Mouse (Mus musculus): ENCODE results near the gene Mia3. TPM values are rescaled to one million over a fixed set of nuclear protein-coding genes. Genes with fewer than 3 reads are reported as not detected.
"Not testable (repeated sequence)": the region's sequence is repeated elsewhere in the genome, so short reads cannot be mapped to it uniquely, and the experiment has no call there.

Mia3 gene
- 62.7 and 78.0 TPM in 2 replicates for polyA plus RNA-seq (2012; rRNA removed)

GRCm38 (mm10) chr1:183369427-183370014 is at the start of gene Mia3:
TSS of gene Mia3 (minus strand) at chr1:183369553.
- no peak for DNase-seq (ENCODE audit: low read depth, low spot score)
- under 1% methylated on average over 51 of the region's 51 CpGs for WGBS

GRCm38 (mm10) chr1:183417873-183418272 is 48.5 kb upstream of the Mia3 start, which contains the start of gene Hhipl2:
TSS of gene Hhipl2 (plus strand) at chr1:183418215.
- no peak for DNase-seq (ENCODE audit: low read depth, low spot score)
- WGBS: 71% methylated on average over 12 of the region's 12 CpGs

- no peak for DNase-seq (ENCODE audit: low read depth, low spot score)
- 79% methylated on average over 15 of the region's 15 CpGs for WGBS
Measured at GRCm38 (mm10) chr1:183414081-183414727, 44.9 kb upstream of the Mia3 start.

GRCm38 (mm10) chr1:183403396-183403795 is 34.0 kb upstream of the Mia3 start:
- WGBS: 95% methylated on average over 3 of the region's 3 CpGs
- DNase-seq (ENCODE audit: low read depth, low spot score): no peak

GRCm38 (mm10) chr1:183388426-183389406 is 19.4 kb upstream of the Mia3 start, which contains the start of gene Taf1a:
TSS of gene Taf1a (plus strand) at chr1:183388981.
- DNase-seq (ENCODE audit: low read depth, low spot score): peak; percentile 85
- 6% methylated on average over 44 of the region's 44 CpGs for WGBS

- WGBS: 89% methylated on average over 3 of the region's 3 CpGs
- not testable (repeated sequence) for DNase-seq (ENCODE audit: low read depth, low spot score)
Measured at GRCm38 (mm10) chr1:183387421-183387820, 18.1 kb upstream of the Mia3 start.

GRCm38 (mm10) chr1:183382621-183383020 is 13.3 kb upstream of the Mia3 start:
- 90% methylated on average over 2 of the region's 2 CpGs for WGBS
- DNase-seq (ENCODE audit: low read depth, low spot score): no peak

- DNase-seq (ENCODE audit: low read depth, low spot score): no peak
- WGBS: 47% methylated on average over 5 of the region's 5 CpGs
Measured at GRCm38 (mm10) chr1:183381816-183382215, 12.5 kb upstream of the Mia3 start.

- 90% methylated on average over 3 of the region's 3 CpGs for WGBS
- DNase-seq (ENCODE audit: low read depth, low spot score): not testable (repeated sequence)
Measured at GRCm38 (mm10) chr1:183379376-183379775, 10.0 kb upstream of the Mia3 start.

GRCm38 (mm10) chr1:183378321-183378941 is 9.1 kb upstream of the Mia3 start:
- no peak for DNase-seq (ENCODE audit: low read depth, low spot score)
- WGBS: 24% methylated on average over 10 of the region's 10 CpGs

GRCm38 (mm10) chr1:183377045-183377444 is 7.7 kb upstream of the Mia3 start:
- 76% methylated on average over 4 of the region's 4 CpGs for WGBS
- no peak for DNase-seq (ENCODE audit: low read depth, low spot score)

- DNase-seq (ENCODE audit: low read depth, low spot score): no peak
- WGBS: 83% methylated on average over 5 of the region's 5 CpGs
Measured at GRCm38 (mm10) chr1:183374728-183375127, 5.4 kb upstream of the Mia3 start.

- DNase-seq (ENCODE audit: low read depth, low spot score): no peak
- 1% methylated on average over 56 of the region's 56 CpGs for WGBS
Measured at GRCm38 (mm10) chr1:183368601-183369400, 552 bp downstream of the Mia3 start.

- DNase-seq (ENCODE audit: low read depth, low spot score): no peak
- WGBS: 91% methylated on average over 5 of the region's 5 CpGs
Measured at GRCm38 (mm10) chr1:183366361-183366760, 3.0 kb downstream of the Mia3 start.

GRCm38 (mm10) chr1:183363577-183363867 is 5.8 kb downstream of the Mia3 start:
- WGBS: 32% methylated on average over 5 of the region's 5 CpGs
- no peak for DNase-seq (ENCODE audit: low read depth, low spot score)

- 34% methylated on average over 14 of the region's 14 CpGs for WGBS
- no peak for DNase-seq (ENCODE audit: low read depth, low spot score)
Measured at GRCm38 (mm10) chr1:183362729-183363576, 6.4 kb downstream of the Mia3 start.

GRCm38 (mm10) chr1:183362301-183362700 is 7.1 kb downstream of the Mia3 start:
- DNase-seq (ENCODE audit: low read depth, low spot score): no peak
- WGBS: 39% methylated on average over 5 of the region's 5 CpGs

GRCm38 (mm10) chr1:183358901-183359300 is 10.5 kb downstream of the Mia3 start:
- DNase-seq (ENCODE audit: low read depth, low spot score): no peak
- 82% methylated on average over 3 of the region's 3 CpGs for WGBS
